Mouse (Mus musculus) megakaryocyte, embryonic 14.5 days (primary cell): ENCODE results near the gene Rnf123. TPM values are rescaled to one million over a fixed set of nuclear protein-coding genes. Genes with fewer than 3 reads are reported as not detected.

Source experiments
- H3K27me3 ChIP-seq: replicated peaks from 2 replicates; pipeline ENCODE3; 2012; ENCODE audit warnings: inconsistent platforms
- H3K36me3 ChIP-seq: replicated peaks from 2 replicates; pipeline ENCODE3; 2012; ENCODE audit warnings: low read length, inconsistent platforms, mixed read lengths
- H3K4me1 ChIP-seq: 2 replicates; pipeline ENCODE4 v1.6.1; 2012; ENCODE audit warnings: inconsistent platforms
- H3K4me3 ChIP-seq: replicated peaks from 2 replicates; pipeline ENCODE3; 2012; ENCODE audit warnings: moderate library complexity, mild to moderate bottlenecking, inconsistent platforms
- H3K9me3 ChIP-seq: 2 replicates; pipeline ENCODE4 v1.6.1; 2012; ENCODE audit warnings: inconsistent platforms
- FLI1 ChIP-seq: IDR thresholded peaks from 2 replicates; pipeline ENCODE4 v1.6.1; 2012; ENCODE audit warnings: low read length, inconsistent platforms, mixed read lengths
- GATA1 ChIP-seq: IDR thresholded peaks from 3 replicates; pipeline ENCODE4 v1.6.1; 2012; ENCODE audit warnings: mixed read lengths, low read length, inconsistent platforms, borderline replicate concordance
- polyA plus RNA-seq: library from polyadenylated mRNA; stranded (reverse); fragments of >175 nt; gene quantifications from 2 replicates; pipeline ENCODE4 v1.2.3, GENCODE M21; 2012; ENCODE audit warnings: low replicate concordance; ENCODE audit not compliant: insufficient read depth

Gene Rnf123
- polyA plus RNA-seq, 1 experiment, result 73.7 TPM

DNA sequence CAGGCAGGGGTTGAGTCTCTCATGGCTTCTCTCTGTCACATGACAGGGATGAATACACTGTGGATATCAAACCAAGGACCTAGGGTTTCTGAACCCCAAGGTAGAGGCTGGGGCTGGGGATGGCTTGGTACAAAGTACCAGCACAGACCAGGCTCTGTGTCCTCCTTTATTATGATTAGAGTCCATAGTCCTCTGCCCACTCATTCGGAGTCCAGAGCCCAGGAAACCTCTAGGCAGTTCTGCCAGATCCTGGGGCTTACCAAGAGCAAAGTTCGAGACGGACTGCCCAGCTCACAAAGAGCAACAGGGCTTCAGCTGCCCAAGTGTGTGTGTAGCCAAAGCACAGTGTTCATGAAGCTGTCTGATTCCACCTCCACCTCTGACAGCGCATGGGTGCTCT is 2.1 kb upstream of the Rnf123 start:
- no peak for TF ChIP-seq FLI1
- no peak for TF ChIP-seq GATA1
- Histone ChIP-seq H3K4me1 (peaks cover 42% of the 10 kb centered on the region), H3K36me3 (peaks cover 72% of the 10 kb centered on the region), H3K9me3 (no peaks in the 10 kb centered on the region), H3K4me3 (no peak overlapping the region), H3K27me3 (no peaks in the 10 kb centered on the region)

DNA sequence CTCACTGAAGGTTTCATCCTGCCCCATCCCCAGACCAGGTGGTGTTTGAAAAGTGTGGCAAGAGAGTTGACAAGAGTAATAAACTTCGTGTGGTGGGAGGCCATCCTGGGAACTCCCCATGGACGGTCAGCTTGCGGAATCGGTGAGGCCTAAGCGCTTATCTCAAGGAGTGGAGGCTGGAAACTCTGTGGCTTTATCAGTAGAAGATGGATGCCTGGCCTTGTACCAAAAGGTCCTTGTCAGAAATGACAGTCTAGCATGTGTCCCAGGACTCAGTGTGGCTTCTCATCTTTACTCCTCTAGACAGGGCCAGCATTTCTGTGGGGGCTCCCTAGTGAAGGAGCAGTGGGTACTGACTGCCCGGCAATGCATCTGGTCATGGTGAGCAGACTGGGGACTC is 415 bp upstream of the Rnf123 start:
- no peaks in the 10 kb centered on the region for H3K27me3 ChIP-seq
- H3K4me3 ChIP-seq, result no peak overlapping the region
- peaks cover 58% of the 10 kb centered on the region for H3K4me1 ChIP-seq
- no peak for TF ChIP-seq FLI1
- no peak for TF ChIP-seq GATA1
- H3K36me3 ChIP-seq, result peaks cover 55% of the 10 kb centered on the region
- H3K9me3 ChIP-seq, result no peaks in the 10 kb centered on the region

DNA sequence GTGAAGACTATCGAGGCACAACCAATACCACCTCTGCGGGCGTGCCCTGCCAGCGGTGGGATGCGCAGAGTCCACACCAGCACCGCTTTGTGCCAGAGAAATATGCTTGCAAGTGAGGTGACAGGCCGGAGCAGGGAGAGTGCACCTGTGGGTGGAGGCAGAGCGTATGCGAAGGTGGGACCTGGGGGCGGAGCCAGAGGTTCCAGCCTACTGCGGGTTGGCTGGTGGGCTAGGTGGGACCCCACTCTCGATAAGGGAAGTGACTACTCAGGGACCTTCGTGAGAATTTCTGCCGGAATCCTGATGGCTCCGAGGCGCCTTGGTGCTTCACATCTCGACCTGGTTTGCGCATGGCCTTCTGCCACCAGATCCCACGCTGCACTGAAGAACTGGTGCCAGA is 597 bp downstream of the Rnf123 start:
- Histone ChIP-seq H3K27me3 (no peaks in the 10 kb centered on the region), H3K4me1 (peaks cover 60% of the 10 kb centered on the region), H3K4me3 (no peak overlapping the region), H3K9me3 (no peaks in the 10 kb centered on the region), H3K36me3 (peaks cover 48% of the 10 kb centered on the region)
- TF ChIP-seq GATA1, result no peak
- no peak for TF ChIP-seq FLI1

DNA sequence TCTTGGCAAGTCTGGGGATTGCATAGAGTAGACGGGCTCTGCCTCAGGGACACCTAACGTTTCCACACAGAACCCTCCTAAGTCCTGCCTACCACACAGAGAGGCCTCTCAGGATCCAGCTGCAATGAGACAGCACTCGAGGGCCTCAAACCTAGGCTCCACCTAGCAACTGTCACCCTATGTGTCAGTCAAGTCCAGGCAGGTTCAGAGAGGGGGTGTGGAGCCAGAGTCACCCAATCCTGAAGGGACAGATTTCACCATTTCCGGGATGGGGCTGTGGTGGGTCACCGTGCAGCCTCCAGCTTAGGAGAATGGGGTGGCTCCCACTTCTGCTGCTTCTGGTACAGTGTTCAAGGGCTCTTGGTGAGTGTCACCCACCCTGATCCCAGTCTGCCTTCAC is 3.0 kb downstream of the Rnf123 start, which contains the start of gene Mst1:
Gene Mst1, plus strand, starts transcription at position 269 of the 400 bp plus-strand sequence.
- Histone ChIP-seq H3K36me3 (peaks cover 37% of the 10 kb centered on the region), H3K27me3 (no peaks in the 10 kb centered on the region), H3K9me3 (no peaks in the 10 kb centered on the region), H3K4me1 (peaks cover 67% of the 10 kb centered on the region), H3K4me3 (peak within 1 kb of the TSS; percentile 97)
- no peak for TF ChIP-seq FLI1
- no peak for TF ChIP-seq GATA1

GRCm38 (mm10) chr9:108073141-108073930 is 9.8 kb downstream of the Rnf123 start:
- Histone ChIP-seq H3K36me3 (peaks cover 67% of the 10 kb centered on the region), H3K4me1 (peaks cover 37% of the 10 kb centered on the region), H3K4me3 (peak overlapping the region; percentile 78), H3K27me3 (no peaks in the 10 kb centered on the region), H3K9me3 (no peaks in the 10 kb centered on the region)
- TF ChIP-seq FLI1 (no peak), GATA1 (no peak)

GRCm38 (mm10) chr9:108072481-108072924 is 10.6 kb downstream of the Rnf123 start:
- no peaks in the 10 kb centered on the region for H3K9me3 ChIP-seq
- TF ChIP-seq FLI1, result no peak
- TF ChIP-seq GATA1, result no peak
- H3K36me3 ChIP-seq, result peaks cover 73% of the 10 kb centered on the region
- no peak overlapping the region for H3K4me3 ChIP-seq
- no peaks in the 10 kb centered on the region for H3K27me3 ChIP-seq
- peaks cover 37% of the 10 kb centered on the region for H3K4me1 ChIP-seq

DNA sequence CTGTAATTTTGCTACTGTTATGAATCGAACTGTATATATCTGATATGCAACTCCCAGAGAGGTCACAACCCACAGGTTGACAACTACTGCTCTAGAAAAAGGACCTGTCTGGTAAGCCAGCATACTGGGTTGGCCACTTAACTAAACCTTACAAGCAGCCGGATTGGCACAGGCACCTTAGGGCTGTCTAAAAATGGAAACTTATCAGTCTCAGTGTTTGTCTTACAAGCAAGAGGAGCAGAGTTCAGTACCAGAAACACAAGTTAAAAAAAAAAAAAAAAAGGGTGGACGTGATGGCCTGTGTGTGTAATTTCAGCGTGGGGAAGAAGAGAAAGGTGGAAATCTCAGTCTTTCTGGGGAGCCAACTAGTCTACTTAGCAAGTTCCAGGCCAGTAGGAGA is 11.3 kb downstream of the Rnf123 start:
- Histone ChIP-seq H3K27me3 (no peaks in the 10 kb centered on the region), H3K9me3 (no peaks in the 10 kb centered on the region), H3K36me3 (peaks cover 74% of the 10 kb centered on the region), H3K4me3 (no peak overlapping the region), H3K4me1 (peaks cover 35% of the 10 kb centered on the region)
- no peak for TF ChIP-seq FLI1
- TF ChIP-seq GATA1, result no peak

GRCm38 (mm10) chr9:108069529-108069928 is 13.6 kb downstream of the Rnf123 start:
- H3K4me3 ChIP-seq, result no peak overlapping the region
- no peaks in the 10 kb centered on the region for H3K27me3 ChIP-seq
- no peaks in the 10 kb centered on the region for H3K9me3 ChIP-seq
- H3K4me1 ChIP-seq, result peaks cover 44% of the 10 kb centered on the region
- peaks cover 89% of the 10 kb centered on the region for H3K36me3 ChIP-seq
- TF ChIP-seq GATA1, result no peak
- TF ChIP-seq FLI1, result no peak

DNA sequence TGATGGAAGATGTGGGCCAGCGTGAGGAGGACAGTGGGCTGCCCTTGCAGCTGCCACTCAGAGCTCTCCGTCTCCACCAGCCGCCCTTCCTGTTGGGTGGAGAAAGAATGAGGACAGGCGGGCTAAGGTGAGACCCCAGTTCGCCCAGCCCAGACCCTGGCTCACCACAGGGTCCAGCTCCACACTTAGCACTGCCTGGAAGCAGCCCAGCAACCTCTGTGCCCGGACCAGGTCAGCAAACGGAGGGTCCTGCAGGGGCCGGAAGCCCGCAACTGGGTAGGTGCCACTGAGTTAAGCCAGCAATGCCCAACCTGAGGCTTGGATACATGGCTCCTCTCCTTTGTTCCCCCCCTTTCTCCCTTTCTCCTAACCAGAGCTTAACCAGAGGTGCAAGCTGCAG is 14.1 kb downstream of the Rnf123 start:
- Histone ChIP-seq H3K27me3 (no peaks in the 10 kb centered on the region), H3K4me1 (peaks cover 48% of the 10 kb centered on the region), H3K9me3 (no peaks in the 10 kb centered on the region), H3K36me3 (peaks cover 93% of the 10 kb centered on the region), H3K4me3 (no peak overlapping the region)
- TF ChIP-seq FLI1 (no peak), GATA1 (no peak)

DNA sequence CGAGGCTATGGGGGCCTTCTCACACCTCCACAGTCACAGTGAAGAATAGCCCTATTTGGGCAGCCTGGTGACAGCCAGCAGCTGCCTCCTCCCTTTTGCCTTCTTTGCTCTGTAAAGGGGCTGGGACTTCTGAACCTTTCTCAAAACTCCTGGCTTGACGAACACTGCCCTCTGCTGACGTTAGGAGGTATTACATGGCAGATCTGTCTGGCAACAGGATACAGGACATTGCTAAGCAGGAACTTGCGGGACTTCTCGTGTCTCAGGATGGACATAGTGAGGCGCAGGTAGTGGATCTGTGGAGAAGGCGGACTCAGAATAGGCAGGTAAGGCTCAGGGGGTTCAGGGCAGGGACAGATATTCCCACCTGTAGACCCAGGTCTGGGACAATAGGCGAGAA is 15.2 kb downstream of the Rnf123 start:
- H3K36me3 ChIP-seq, result peaks cover 97% of the 10 kb centered on the region

More for the DNA sequence above, 15.2 kb downstream of the Rnf123 start:
- Histone ChIP-seq H3K27me3 (no peaks in the 10 kb centered on the region), H3K4me1 (peaks cover 48% of the 10 kb centered on the region), H3K4me3 (no peak overlapping the region), H3K9me3 (no peaks in the 10 kb centered on the region)
- TF ChIP-seq FLI1 (no peak), GATA1 (no peak)
